Mouse (Mus musculus) brain, adult 2 months (tissue): ENCODE measurements around the gene Lcp2.
"Not testable (repeated sequence)": the region's sequence is repeated elsewhere in the genome, so short reads cannot be mapped to it uniquely, and the experiment has no call there.

Experiments used
- DNase-seq: peaks from one replicate; pipeline ENCODE4 v3.0.0; 2011; ENCODE audit warnings: low read depth, low spot score

The Lcp2 gene

DNA sequence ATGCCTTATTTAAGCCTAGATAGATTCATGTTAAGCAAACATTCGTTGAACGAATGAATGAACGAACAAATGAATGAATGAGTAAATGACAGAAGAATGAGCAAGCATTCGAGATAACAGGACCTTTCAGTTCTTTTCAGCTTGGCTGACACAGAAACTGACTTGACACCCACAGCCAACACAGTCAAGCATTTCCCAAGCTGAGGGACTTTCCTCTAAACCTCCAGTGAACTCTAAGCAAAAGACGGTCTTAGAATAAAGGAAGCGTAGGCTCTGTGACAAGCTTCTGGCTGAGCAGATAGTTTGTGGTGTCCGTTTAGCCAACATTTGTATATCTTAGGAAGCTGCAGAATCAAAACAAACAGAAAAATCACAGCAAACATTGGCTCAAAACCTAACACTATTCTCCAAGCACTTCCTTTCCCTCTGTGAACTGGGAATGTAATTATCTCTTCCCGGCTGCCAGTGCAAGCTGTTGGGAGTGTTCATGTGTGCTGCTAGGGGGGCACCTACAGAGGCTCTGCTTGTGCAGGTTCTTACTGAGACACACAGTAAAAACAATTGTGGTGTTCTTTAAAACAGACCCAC is 39.5 kb downstream of the Lcp2 start:
- peak; percentile 12 for DNase-seq

DNA sequence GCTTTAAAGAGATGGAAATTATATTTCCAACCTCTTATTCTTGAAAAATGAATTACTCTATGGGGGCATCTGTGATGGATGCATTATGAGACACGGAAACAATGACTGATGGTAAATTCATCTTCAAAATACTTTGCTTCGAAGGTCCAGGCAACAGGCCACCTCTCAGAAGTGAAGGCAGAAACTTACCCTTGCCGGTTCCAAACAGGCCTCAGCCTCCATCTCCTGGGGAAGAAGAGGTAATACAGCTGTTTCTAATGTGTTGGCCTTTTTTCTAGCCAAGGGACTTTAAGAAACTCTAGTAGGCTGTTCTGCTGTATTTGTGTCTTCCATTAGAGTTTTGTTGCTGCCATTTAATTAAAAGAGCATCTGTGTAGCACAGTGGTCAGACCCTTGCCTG is 40.3 kb downstream of the Lcp2 start:
- DNase-seq = no peak

GRCm38 (mm10) chr11:34098422-34098821 is 51.7 kb downstream of the Lcp2 start, which contains the start of gene 4930469K13Rik:
Gene 4930469K13Rik (minus strand): TSS chr11:34098554.
- peak; percentile 50 for DNase-seq

DNA sequence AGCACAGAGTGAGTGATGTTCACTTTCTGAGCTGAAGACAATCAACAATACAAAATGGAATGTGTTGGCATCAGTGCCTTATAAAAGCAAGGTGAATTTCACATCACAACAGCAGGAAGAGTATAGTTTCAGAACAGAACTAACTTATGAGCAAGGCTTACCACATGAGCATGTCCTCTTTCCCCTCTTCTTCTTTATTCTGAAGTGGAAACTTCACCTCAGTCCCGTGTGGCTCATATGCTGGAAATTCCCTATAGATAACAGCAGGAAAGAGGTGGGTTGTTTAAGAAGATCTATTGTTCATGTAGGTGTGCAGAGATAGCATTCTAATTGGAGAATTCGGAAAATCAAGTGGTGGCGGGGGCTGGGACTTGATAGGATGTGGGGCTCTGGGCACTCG is 55.1 kb downstream of the Lcp2 start:
- no peak for DNase-seq

- peak; percentile 13 for DNase-seq
Observed at GRCm38 (mm10) chr11:34104919-34105318, 58.2 kb downstream of the Lcp2 start.

- DNase-seq = no peak
Observed at GRCm38 (mm10) chr11:34109260-34109659, 62.5 kb downstream of the Lcp2 start.

GRCm38 (mm10) chr11:34111940-34112339 is 65.2 kb downstream of the Lcp2 start:
- DNase-seq = no peak

DNA sequence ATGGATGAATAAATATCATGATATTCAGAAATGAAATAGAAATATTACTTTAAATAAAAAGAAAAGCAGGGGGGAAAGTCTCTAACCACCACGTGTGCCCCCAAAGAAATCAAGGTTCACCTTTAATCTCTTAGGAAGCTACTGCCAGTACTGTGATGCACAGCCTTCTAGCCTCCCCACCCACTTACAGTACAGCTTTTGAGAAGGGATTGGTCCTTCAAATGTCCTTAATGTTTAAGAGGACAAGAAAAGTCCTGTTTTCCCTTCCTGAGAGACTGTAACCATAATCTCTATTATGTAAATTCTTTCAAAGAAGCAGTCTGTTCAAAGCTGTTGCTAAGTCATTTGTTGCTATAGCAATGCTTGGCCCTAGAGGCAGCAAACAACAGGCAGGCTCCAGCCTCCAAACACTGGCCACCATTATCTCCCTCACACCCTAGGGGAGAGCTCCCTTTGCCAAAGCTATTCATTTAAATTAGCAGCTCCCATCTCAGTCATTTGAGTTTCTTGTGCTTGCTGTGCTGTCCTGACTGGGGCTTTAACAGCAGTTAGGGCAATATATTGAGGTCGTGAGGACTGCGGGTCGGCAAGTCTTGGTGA is 66.2 kb downstream of the Lcp2 start:
- peak; percentile 64 for DNase-seq

- no peak for DNase-seq
Observed at GRCm38 (mm10) chr11:34113760-34114159, 67.0 kb downstream of the Lcp2 start.

GRCm38 (mm10) chr11:34116572-34117135 is 69.9 kb downstream of the Lcp2 start:
- no peak for DNase-seq

- no peak for DNase-seq
Observed at GRCm38 (mm10) chr11:34117581-34117980, 70.9 kb downstream of the Lcp2 start.

DNA sequence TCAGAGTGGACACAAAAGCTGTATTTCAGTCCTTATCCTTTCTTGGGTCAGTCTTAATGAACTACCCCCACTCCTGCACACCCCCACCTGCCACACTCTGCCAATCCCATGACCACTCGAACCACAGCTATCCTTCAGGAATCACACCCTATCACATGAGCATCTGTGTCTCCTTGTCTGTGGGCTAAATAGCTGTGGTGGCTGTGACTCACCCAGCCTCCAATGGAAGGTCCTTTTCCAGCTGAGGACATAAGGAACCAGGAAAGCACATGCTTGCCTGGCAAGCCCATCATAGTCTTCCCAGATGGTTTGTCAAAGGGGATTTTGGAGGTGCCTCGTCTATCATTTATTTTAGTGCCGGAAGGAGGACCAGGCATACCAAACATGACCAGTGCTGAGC is 71.6 kb downstream of the Lcp2 start:
- peak; percentile 58 for DNase-seq

GRCm38 (mm10) chr11:34123147-34123546 is 76.4 kb downstream of the Lcp2 start:
- peak; percentile 80 for DNase-seq

- no peak for DNase-seq
Observed at GRCm38 (mm10) chr11:34124852-34125251, 78.1 kb downstream of the Lcp2 start.

- not testable (repeated sequence) for DNase-seq
Observed at GRCm38 (mm10) chr11:34125727-34126126, 79.0 kb downstream of the Lcp2 start.

DNA sequence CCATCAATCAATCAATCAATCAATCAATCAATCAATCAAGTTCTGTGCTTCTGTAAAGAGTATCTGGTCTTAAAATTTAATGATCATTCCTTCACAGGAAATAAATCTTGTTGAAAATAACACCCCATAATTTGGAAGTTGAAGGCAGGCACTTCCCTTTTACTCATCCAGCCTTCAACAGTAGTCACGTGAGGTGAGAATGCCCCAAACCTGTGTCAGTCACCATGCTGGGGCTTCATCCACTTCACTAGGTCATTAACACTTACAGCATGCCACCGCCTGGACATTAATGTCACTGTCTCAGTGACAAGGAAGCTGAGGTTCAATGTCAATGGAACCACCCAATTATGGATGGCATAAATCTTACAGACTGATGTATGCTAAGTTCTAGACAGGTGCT is 81.7 kb downstream of the Lcp2 start:
- no peak for DNase-seq

- peak; percentile 10 for DNase-seq
Observed at GRCm38 (mm10) chr11:34139296-34139695, 92.6 kb downstream of the Lcp2 start.
